Mouse (Mus musculus): ENCODE measurements around the gene Apom. TPM values are rescaled to one million over a fixed set of nuclear protein-coding genes. Genes with fewer than 3 reads are reported as not detected.
A peak's percentile ranks its signal among the peaks of the same experiment; 100 is the strongest.

The Apom gene
- polyA plus RNA-seq, 1 experiment = 0.15 TPM

DNA sequence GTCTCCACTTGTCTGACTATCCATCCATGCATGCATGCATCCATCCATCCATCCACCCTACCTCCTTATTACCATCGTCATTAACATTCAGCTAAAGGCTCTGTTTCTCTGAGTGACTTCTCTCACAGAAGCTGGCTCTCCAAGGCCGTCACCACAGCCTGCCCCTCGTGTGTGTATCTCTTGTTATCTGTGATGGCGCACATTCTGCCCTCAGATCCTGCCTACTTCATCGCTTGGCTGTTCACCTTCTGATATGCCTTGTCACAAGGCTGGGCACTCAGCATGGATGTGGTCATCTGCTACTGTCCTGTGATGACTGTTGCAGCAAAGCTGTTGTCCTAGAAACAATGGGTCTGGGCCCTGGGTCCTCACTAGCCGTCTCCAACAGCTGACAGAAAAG is 27.1 kb downstream of the Apom start:
- Histone ChIP-seq H3K4me1 (ENCODE audit: control insufficient read depth, insufficient read depth, insufficient read length, low read length) (peaks cover 21% of the 10 kb centered on the region), H3K4me3 (ENCODE audit: low read depth, low read length) (no peak overlapping the region), H3K36me3 (ENCODE audit: control insufficient read depth, insufficient read depth, low read length) (peaks cover 30% of the 10 kb centered on the region), H3K27me3 (ENCODE audit: control insufficient read depth, insufficient read depth, low read length) (no peaks in the 10 kb centered on the region), H3K27ac (ENCODE audit: insufficient read depth, low read depth, low read length) (no peak overlapping the region)
- WGBS = 87% methylated on average over 6 of the region's 6 CpGs
- TF ChIP-seq CTCF (IDR thresholded peaks at IDR 0.05; ENCODE audit: extremely low read depth, insufficient read length, insufficient replicate concordance, low read depth, low read length) (no peak), POLR2A (IDR thresholded peaks at IDR 0.05; ENCODE audit: low read depth, low read length) (no peak)

DNA sequence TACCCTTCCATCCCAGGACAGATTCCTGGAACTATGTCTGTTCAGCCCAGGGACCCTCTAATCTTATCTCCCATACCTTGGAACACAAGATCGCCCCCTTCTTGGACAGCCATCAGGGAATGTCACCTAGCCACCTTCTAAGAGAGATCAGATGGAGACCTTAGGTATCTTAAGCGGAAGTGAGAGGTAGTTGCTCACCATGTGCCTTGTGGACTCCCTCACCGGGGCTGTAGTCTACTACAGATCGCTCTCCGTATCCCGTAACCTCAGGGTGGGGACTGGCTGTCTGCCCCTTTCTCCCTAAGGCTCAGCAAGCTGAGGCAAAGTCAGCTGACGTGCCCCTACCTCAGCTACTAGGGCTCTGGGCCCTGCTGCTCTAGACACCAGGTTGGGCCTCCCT is 27.8 kb downstream of the Apom start:
- Histone ChIP-seq H3K4me3 (ENCODE audit: low read depth, low read length) (no peak overlapping the region), H3K27me3 (ENCODE audit: control insufficient read depth, insufficient read depth, low read length) (no peaks in the 10 kb centered on the region), H3K27ac (ENCODE audit: insufficient read depth, low read depth, low read length) (no peak overlapping the region), H3K4me1 (ENCODE audit: control insufficient read depth, insufficient read depth, insufficient read length, low read length) (peaks cover 24% of the 10 kb centered on the region), H3K36me3 (ENCODE audit: control insufficient read depth, insufficient read depth, low read length) (peaks cover 34% of the 10 kb centered on the region)
- WGBS = 96% methylated on average over 7 of the region's 7 CpGs
- no peak for TF ChIP-seq CTCF (IDR thresholded peaks at IDR 0.05; ENCODE audit: extremely low read depth, insufficient read length, insufficient replicate concordance, low read depth, low read length)
- no peak for TF ChIP-seq POLR2A (IDR thresholded peaks at IDR 0.05; ENCODE audit: low read depth, low read length)

DNA sequence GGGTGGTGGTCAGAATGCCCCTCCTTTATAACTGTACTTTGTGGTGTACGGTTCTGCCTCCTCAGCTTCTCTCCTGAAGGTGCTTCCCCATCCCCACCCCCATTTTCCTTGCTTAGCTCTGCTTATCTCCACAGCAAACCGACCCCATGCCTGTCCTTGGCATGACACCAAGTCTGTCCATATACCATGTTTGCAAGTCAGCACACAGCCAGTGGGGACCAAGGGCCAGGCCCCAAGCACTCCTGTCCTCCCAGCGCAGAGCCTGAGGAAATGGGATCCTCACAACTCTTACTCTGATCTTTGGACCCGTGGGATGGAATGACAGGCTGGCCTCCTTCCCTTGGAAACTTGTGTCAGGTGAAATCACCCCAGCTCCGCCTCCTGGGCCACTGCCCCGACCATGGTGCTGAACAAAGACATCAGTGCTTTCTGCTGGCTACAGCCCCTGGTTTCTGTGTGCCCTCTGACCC is 28.6 kb downstream of the Apom start:
- peak overlapping the region; percentile 35; the same call in 1 of the 2 replicates for H3K27ac ChIP-seq (ENCODE audit: insufficient read depth, low read depth, low read length)
- peaks cover 40% of the 10 kb centered on the region for H3K36me3 ChIP-seq (ENCODE audit: control insufficient read depth, insufficient read depth, low read length)
- no peak overlapping the region for H3K4me3 ChIP-seq (ENCODE audit: low read depth, low read length)
- TF ChIP-seq CTCF (IDR thresholded peaks at IDR 0.05; ENCODE audit: extremely low read depth, insufficient read length, insufficient replicate concordance, low read depth, low read length) (no peak), POLR2A (IDR thresholded peaks at IDR 0.05; ENCODE audit: low read depth, low read length) (no peak)
- no peaks in the 10 kb centered on the region for H3K27me3 ChIP-seq (ENCODE audit: control insufficient read depth, insufficient read depth, low read length)
- 20% methylated on average over 6 of the region's 6 CpGs for WGBS
- peaks cover 24% of the 10 kb centered on the region for H3K4me1 ChIP-seq (ENCODE audit: control insufficient read depth, insufficient read depth, insufficient read length, low read length)

DNA sequence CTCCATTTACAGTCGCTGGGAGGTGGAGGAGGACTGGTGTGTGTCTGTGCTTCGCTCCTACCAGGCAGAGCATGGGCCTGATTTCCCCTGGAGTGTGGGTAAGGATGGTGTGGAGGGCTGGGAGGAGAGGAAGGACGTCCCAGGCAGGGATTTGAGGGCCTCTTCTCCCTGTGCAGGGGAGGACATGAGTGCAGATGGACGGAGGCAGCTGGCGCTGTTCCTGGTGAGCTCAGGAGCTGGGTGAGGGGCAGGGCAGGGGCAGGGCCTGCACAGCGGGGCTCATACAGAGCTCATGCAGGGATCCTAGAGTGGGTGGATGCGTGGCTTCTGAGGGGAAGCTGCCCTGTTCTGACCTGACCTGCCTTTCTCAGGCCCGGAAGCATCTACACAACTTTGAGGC is 29.6 kb downstream of the Apom start:
- 91% methylated on average over 8 of the region's 8 CpGs for WGBS
- no peaks in the 10 kb centered on the region for H3K27me3 ChIP-seq (ENCODE audit: control insufficient read depth, insufficient read depth, low read length)
- TF ChIP-seq POLR2A (IDR thresholded peaks at IDR 0.05; ENCODE audit: low read depth, low read length) (no peak), CTCF (IDR thresholded peaks at IDR 0.05; ENCODE audit: extremely low read depth, insufficient read length, insufficient replicate concordance, low read depth, low read length) (no peak)
- peaks cover 24% of the 10 kb centered on the region for H3K4me1 ChIP-seq (ENCODE audit: control insufficient read depth, insufficient read depth, insufficient read length, low read length)
- H3K36me3 ChIP-seq (ENCODE audit: control insufficient read depth, insufficient read depth, low read length) = peaks cover 47% of the 10 kb centered on the region
- H3K4me3 ChIP-seq (ENCODE audit: low read depth, low read length) = no peak overlapping the region
- no peak overlapping the region for H3K27ac ChIP-seq (ENCODE audit: insufficient read depth, low read depth, low read length)

DNA sequence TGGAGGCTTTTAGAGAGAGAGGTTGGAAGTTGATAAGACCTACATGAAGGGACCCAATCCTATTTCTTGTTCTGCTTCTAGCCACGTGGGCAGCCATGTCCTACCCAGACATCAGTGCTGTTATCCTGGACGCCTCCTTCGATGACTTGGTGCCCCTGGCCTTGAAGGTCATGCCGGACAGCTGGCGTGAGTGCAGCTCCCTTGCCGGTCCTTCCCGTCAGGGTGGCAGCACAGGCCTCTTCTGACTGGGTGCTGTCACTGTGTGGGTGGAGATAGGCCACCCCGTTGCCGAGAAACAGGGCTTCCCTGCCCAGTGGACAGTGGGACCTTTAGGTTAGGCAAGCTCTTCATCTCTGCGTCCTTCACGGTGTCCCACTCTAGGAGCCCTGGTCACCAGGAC is 30.7 kb downstream of the Apom start:
- no peak for TF ChIP-seq POLR2A (IDR thresholded peaks at IDR 0.05; ENCODE audit: low read depth, low read length)
- TF ChIP-seq CTCF (IDR thresholded peaks at IDR 0.05; ENCODE audit: extremely low read depth, insufficient read length, insufficient replicate concordance, low read depth, low read length) = no peak
- 91% methylated on average over 11 of the region's 11 CpGs for WGBS
- Histone ChIP-seq H3K36me3 (ENCODE audit: control insufficient read depth, insufficient read depth, low read length) (peaks cover 55% of the 10 kb centered on the region), H3K27ac (ENCODE audit: insufficient read depth, low read depth, low read length) (no peak overlapping the region), H3K4me3 (ENCODE audit: low read depth, low read length) (no peak overlapping the region), H3K4me1 (ENCODE audit: control insufficient read depth, insufficient read depth, insufficient read length, low read length) (peaks cover 24% of the 10 kb centered on the region), H3K27me3 (ENCODE audit: control insufficient read depth, insufficient read depth, low read length) (no peaks in the 10 kb centered on the region)

DNA sequence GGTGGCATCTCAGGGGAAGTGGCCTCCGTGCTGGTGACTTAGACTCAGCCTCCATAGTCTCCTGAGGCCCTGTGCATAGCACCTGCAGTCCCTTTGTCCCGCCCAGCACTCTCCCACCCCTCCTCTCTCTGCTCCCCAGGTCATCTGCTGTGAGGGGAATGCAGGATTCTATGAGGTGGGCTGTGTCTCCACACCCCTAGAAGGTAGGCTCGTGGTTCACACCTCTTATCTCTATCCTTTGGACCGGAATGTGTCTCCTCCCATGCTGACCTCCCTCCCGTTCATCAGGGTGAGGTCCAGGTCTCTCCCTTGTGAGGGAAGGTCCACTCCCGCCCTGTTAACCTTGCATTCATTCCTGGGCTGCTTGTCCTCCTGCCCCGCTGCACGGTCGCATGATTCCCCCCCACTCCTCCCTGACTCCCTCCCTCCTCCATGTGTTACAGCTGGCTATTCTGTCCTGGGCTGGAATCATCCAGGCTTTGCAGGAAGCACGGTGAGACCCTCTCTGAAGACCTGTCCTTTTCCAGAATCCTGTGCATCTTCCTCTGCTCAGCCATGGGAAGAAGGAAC is 31.6 kb downstream of the Apom start:
- Histone ChIP-seq H3K27ac (ENCODE audit: insufficient read depth, low read depth, low read length) (no peak overlapping the region), H3K36me3 (ENCODE audit: control insufficient read depth, insufficient read depth, low read length) (peaks cover 60% of the 10 kb centered on the region), H3K27me3 (ENCODE audit: control insufficient read depth, insufficient read depth, low read length) (no peaks in the 10 kb centered on the region), H3K4me1 (ENCODE audit: control insufficient read depth, insufficient read depth, insufficient read length, low read length) (peaks cover 24% of the 10 kb centered on the region), H3K4me3 (ENCODE audit: low read depth, low read length) (no peak overlapping the region)
- 51% methylated on average over 10 of the region's 10 CpGs for WGBS
- TF ChIP-seq POLR2A (IDR thresholded peaks at IDR 0.05; ENCODE audit: low read depth, low read length) = no peak
- TF ChIP-seq CTCF (IDR thresholded peaks at IDR 0.05; ENCODE audit: extremely low read depth, insufficient read length, insufficient replicate concordance, low read depth, low read length) = no peak

DNA sequence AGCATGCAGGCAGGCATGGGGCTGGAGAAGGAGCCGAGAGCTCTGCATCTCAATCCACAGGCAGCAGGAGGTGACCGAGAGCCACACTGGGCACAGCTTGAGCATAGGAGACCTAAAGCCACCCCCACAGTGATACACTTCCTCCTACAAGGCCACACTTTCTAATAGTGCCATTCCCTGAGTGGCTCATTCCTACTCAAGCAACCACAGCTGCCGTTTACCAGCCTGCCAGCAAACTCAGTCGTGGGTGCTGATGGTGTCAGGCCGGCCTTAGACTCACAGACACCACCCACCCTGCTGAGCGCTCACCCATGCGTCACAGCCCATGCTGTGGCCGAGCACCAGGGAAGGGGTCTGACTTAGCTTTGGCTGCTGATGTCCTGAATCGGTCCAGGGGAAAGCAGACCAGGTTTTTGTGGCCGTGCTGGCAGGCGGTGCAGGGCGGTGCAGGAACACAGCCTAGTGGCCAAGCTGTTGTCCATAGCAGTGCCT is 34.6 kb downstream of the Apom start:
- Histone ChIP-seq H3K27ac (ENCODE audit: insufficient read depth, low read depth, low read length) (no peak overlapping the region), H3K36me3 (ENCODE audit: control insufficient read depth, insufficient read depth, low read length) (peaks cover 73% of the 10 kb centered on the region), H3K4me1 (ENCODE audit: control insufficient read depth, insufficient read depth, insufficient read length, low read length) (peaks cover 14% of the 10 kb centered on the region), H3K27me3 (ENCODE audit: control insufficient read depth, insufficient read depth, low read length) (no peaks in the 10 kb centered on the region), H3K4me3 (ENCODE audit: low read depth, low read length) (no peak overlapping the region)
- WGBS = 92% methylated on average over 12 of the region's 12 CpGs
- no peak for TF ChIP-seq CTCF (IDR thresholded peaks at IDR 0.05; ENCODE audit: extremely low read depth, insufficient read length, insufficient replicate concordance, low read depth, low read length)
- TF ChIP-seq POLR2A (IDR thresholded peaks at IDR 0.05; ENCODE audit: low read depth, low read length) = no peak
